Mouse (Mus musculus) kidney, postnatal 25 days (tissue): Measurements from ENCODE around the gene 1700003E16Rik.

Source experiments
- DNase-seq, 2 experiments: peaks; one replicate each; pipeline ENCODE4 v3.0.0; 2021; ENCODE audit warnings: mixed read lengths in 2 of 2

The 1700003E16Rik gene

GRCm38 (mm10) chr6:83207361-83208049, 51.3 kb downstream of the 1700003E16Rik start:
- no peak for DNase-seq

GRCm38 (mm10) chr6:83208050-83208400, 51.8 kb downstream of the 1700003E16Rik start:
- no peak for DNase-seq

- DNase-seq, result no peak
These were observed 54.3 kb downstream of the 1700003E16Rik start for GRCm38 (mm10) chr6:83210495-83210894.

DNA sequence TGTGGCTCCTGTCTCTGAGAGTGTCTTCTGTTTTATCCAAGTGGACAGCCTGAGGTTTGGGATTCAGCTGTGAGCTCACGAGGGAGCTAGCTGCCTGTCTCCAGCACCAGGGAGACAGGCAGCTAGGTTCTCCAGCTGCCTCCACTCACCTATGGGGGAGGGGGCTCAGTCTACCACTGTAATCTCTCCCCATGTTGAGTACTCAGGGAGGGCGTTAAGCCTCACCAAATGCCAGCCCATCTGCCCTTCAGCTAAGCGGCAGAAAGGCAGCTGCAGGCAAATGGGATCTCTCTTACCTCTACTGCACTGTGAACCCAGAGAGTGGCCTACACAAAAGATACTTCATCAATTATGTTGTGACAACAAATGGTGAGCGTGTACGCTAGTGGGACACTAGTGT, 55.3 kb downstream of the 1700003E16Rik start:
- DNase-seq, result no peak
